Mouse (Mus musculus) MEL (cell line): ENCODE results near the gene Ptpro. TPM values are rescaled to one million over a fixed set of nuclear protein-coding genes. Genes with fewer than 3 reads are reported as not detected.
"Not testable (repeated sequence)": the region's sequence is repeated elsewhere in the genome, so short reads cannot be mapped to it uniquely, and the experiment has no call there.

ENCODE experiments used
- DNase-seq: peaks from one replicate; pipeline ENCODE4 v3.0.0; 2011; ENCODE audit warnings: low read depth, low spot score
- H3K27ac ChIP-seq: 2 replicates; pipeline ENCODE4 v1.5.1; 2012; ENCODE audit warnings: low read depth, mild to moderate bottlenecking, control low read depth, low read length, moderate library complexity; ENCODE audit not compliant: control insufficient read depth
- H3K27me3 ChIP-seq, 2 experiments: fragments of 150-350 bp in 1 of 2; sonication (generic) in 1 of 2; 2 replicates each; pipeline ENCODE4 v1.6.1; 2012; ENCODE audit warnings: low read length in 2 of 2, mild to moderate bottlenecking in 2 of 2, improper control_type of control experiment in 1 of 2, moderate library complexity in 1 of 2; ENCODE audit not compliant: insufficient read depth in 2 of 2, control insufficient read depth in 1 of 2
- H3K36me3 ChIP-seq, 2 experiments: 2 replicates each; pipeline ENCODE4 v1.6.1; 2012 to 2014; ENCODE audit warnings: low read length in 2 of 2, improper control_type of control experiment in 1 of 2, inconsistent platforms in 1 of 2, mild to moderate bottlenecking in 1 of 2; ENCODE audit not compliant: insufficient read depth in 2 of 2, control insufficient read depth in 1 of 2
- H3K4me1 ChIP-seq, 2 experiments: fragments of 150-350 bp in 1 of 2; sonication (generic) in 1 of 2; 2 replicates each; pipeline ENCODE4 v1.6.1; 2012; ENCODE audit warnings: low read length in 2 of 2, improper control_type of control experiment in 1 of 2, mild to moderate bottlenecking in 1 of 2; ENCODE audit not compliant: insufficient read depth in 2 of 2, control insufficient read depth in 1 of 2
- H3K4me3 ChIP-seq, 2 experiments: fragments of 150-350 bp in 1 of 2; sonication (generic) in 1 of 2; 2 replicates each; pipeline ENCODE4 v1.5.1; 2012; ENCODE audit warnings: low read depth in 2 of 2, low read length in 2 of 2, mild to moderate bottlenecking in 2 of 2, moderate library complexity in 2 of 2, control low read depth in 1 of 2, improper control_type of control experiment in 1 of 2; ENCODE audit not compliant: control insufficient read depth in 1 of 2, insufficient read depth in 1 of 2
- H3K79me2 ChIP-seq: 2 replicates; pipeline ENCODE4 v1.6.1; 2012; ENCODE audit warnings: mild to moderate bottlenecking, low read length, moderate library complexity; ENCODE audit not compliant: control insufficient read depth, poor library complexity, insufficient read depth
- H3K9ac ChIP-seq: 2 replicates; pipeline ENCODE4 v1.6.1; 2012; ENCODE audit warnings: low read depth, mild to moderate bottlenecking, control low read depth, low read length, moderate library complexity; ENCODE audit not compliant: control insufficient read depth, poor library complexity, severe bottlenecking
- H3K9me3 ChIP-seq: fragments of 150-350 bp; sonication (generic); replicated peaks from 2 replicates; pipeline ENCODE4 v1.6.1; 2012; ENCODE audit warnings: mild to moderate bottlenecking, low read length, improper control_type of control experiment, moderate library complexity; ENCODE audit not compliant: insufficient read depth
- CHD1 ChIP-seq: IDR thresholded peaks from 2 replicates; pipeline ENCODE4 v1.6.1; 2012; ENCODE audit warnings: low read depth, mild to moderate bottlenecking, inconsistent platforms, low read length, improper control_type of control experiment
- CHD2 ChIP-seq: IDR thresholded peaks from 2 replicates; pipeline ENCODE4 v1.6.1; 2011; ENCODE audit warnings: low read length, improper control_type of control experiment
- E2F4 ChIP-seq: IDR thresholded peaks from 2 replicates; pipeline ENCODE4 v1.6.1; 2011; ENCODE audit warnings: low read depth, low read length, improper control_type of control experiment, borderline replicate concordance
- ELF1 ChIP-seq: IDR thresholded peaks from 2 replicates; pipeline ENCODE4 v1.6.1; 2014; ENCODE audit warnings: low read depth, mild to moderate bottlenecking, inconsistent platforms, low read length, improper control_type of control experiment, moderate library complexity
- ETS1 ChIP-seq: IDR thresholded peaks from 2 replicates; pipeline ENCODE4 v1.6.1; 2012; ENCODE audit warnings: low read depth, mild to moderate bottlenecking, inconsistent platforms, low read length, improper control_type of control experiment, moderate library complexity
- GATA1 ChIP-seq: IDR thresholded peaks from 2 replicates; pipeline ENCODE4 v1.6.1; 2011; ENCODE audit warnings: low read depth, low read length, improper control_type of control experiment
- JUND ChIP-seq: IDR thresholded peaks from 2 replicates; pipeline ENCODE4 v1.6.1; 2011; ENCODE audit warnings: low read depth, mild to moderate bottlenecking, improper control_type of control experiment, low read length
- MAFK ChIP-seq: IDR thresholded peaks from 2 replicates; pipeline ENCODE4 v1.6.1; 2011; ENCODE audit warnings: low read depth, mild to moderate bottlenecking, low read length, improper control_type of control experiment, borderline replicate concordance
- MAX ChIP-seq: IDR thresholded peaks from 2 replicates; pipeline ENCODE4 v1.6.1; 2011; ENCODE audit warnings: low read length, improper control_type of control experiment
- MAZ ChIP-seq: IDR thresholded peaks from 2 replicates; pipeline ENCODE4 v1.6.1; 2012; ENCODE audit warnings: low read depth, mild to moderate bottlenecking, inconsistent platforms, low read length, improper control_type of control experiment
- MEF2A ChIP-seq: IDR thresholded peaks from 2 replicates; pipeline ENCODE4 v1.6.1; 2014; ENCODE audit warnings: low read depth, mild to moderate bottlenecking, inconsistent platforms, low read length, improper control_type of control experiment; ENCODE audit not compliant: poor library complexity, insufficient replicate concordance, severe bottlenecking; ENCODE audit errors: extremely low read depth
- MXI1 ChIP-seq: IDR thresholded peaks from 2 replicates; pipeline ENCODE4 v1.6.1; 2011; ENCODE audit warnings: mild to moderate bottlenecking, low read depth, low read length, improper control_type of control experiment
- MYB ChIP-seq: IDR thresholded peaks from 2 replicates; pipeline ENCODE4 v1.6.1; 2011; ENCODE audit warnings: mild to moderate bottlenecking, low read depth, low read length, improper control_type of control experiment
- MYC ChIP-seq: IDR thresholded peaks from 2 replicates; pipeline ENCODE4 v1.6.1; 2011; ENCODE audit warnings: low read depth, mild to moderate bottlenecking, low read length, improper control_type of control experiment, moderate library complexity
- NELFE ChIP-seq: IDR thresholded peaks from 2 replicates; pipeline ENCODE4 v1.6.1; 2011; ENCODE audit warnings: low read depth, low read length, improper control_type of control experiment
- NRF1 ChIP-seq: IDR thresholded peaks from 2 replicates; pipeline ENCODE4 v1.6.1; 2014; ENCODE audit warnings: low read depth, mild to moderate bottlenecking, inconsistent platforms, low read length, improper control_type of control experiment, moderate library complexity; ENCODE audit not compliant: poor library complexity, insufficient read depth, severe bottlenecking
- POLR2A ChIP-seq, 2 experiments: IDR thresholded peaks; 2 replicates each; pipeline ENCODE4 v1.6.1; 2011 to 2012; ENCODE audit warnings: low read length in 2 of 2, mild to moderate bottlenecking in 2 of 2, control low read depth in 1 of 2, improper control_type of control experiment in 1 of 2, low read depth in 1 of 2, moderate library complexity in 1 of 2; ENCODE audit not compliant: control insufficient read depth in 1 of 2, insufficient read depth in 1 of 2, poor library complexity in 1 of 2
- POLR2AphosphoS2 ChIP-seq: IDR thresholded peaks from 2 replicates; pipeline ENCODE4 v1.6.1; 2011; ENCODE audit warnings: low read length, improper control_type of control experiment
- POLR2AphosphoS5 ChIP-seq: IDR thresholded peaks from 2 replicates; pipeline ENCODE4 v1.6.1; 2012; ENCODE audit warnings: low read depth, borderline replicate concordance, mild to moderate bottlenecking, inconsistent platforms, low read length, moderate library complexity, mixed read lengths
- RAD21 ChIP-seq: IDR thresholded peaks from 2 replicates; pipeline ENCODE4 v1.6.1; 2011; ENCODE audit warnings: mild to moderate bottlenecking, low read depth, low read length, improper control_type of control experiment
- RCOR1 ChIP-seq: IDR thresholded peaks from 2 replicates; pipeline ENCODE4 v1.6.1; 2012; ENCODE audit warnings: low read depth, mild to moderate bottlenecking, inconsistent platforms, low read length, improper control_type of control experiment
- SIN3A ChIP-seq: IDR thresholded peaks from 2 replicates; pipeline ENCODE4 v1.6.1; 2012; ENCODE audit warnings: low read length, improper control_type of control experiment, inconsistent platforms
- TAL1 ChIP-seq: IDR thresholded peaks from 2 replicates; pipeline ENCODE4 v1.6.1; 2012; ENCODE audit warnings: mild to moderate bottlenecking, inconsistent platforms, low read length, moderate library complexity, mixed read lengths
- USF2 ChIP-seq, 2 experiments: IDR thresholded peaks; 2 replicates each; pipeline ENCODE4 v1.6.1; 2011 to 2012; ENCODE audit warnings: improper control_type of control experiment in 2 of 2, low read length in 2 of 2, borderline replicate concordance in 1 of 2, inconsistent platforms in 1 of 2, low read depth in 1 of 2, mild to moderate bottlenecking in 1 of 2; ENCODE audit not compliant: insufficient read depth in 1 of 2
- ZC3H11A ChIP-seq: IDR thresholded peaks from 2 replicates; pipeline ENCODE4 v1.6.1; 2012; ENCODE audit warnings: low read depth, mild to moderate bottlenecking, inconsistent platforms, low read length, improper control_type of control experiment
- ZKSCAN1 ChIP-seq: IDR thresholded peaks from 2 replicates; pipeline ENCODE4 v1.6.1; 2012; ENCODE audit warnings: low read depth, mild to moderate bottlenecking, inconsistent platforms, low read length, improper control_type of control experiment, moderate library complexity
- ZNF384 ChIP-seq: IDR thresholded peaks from 2 replicates; pipeline ENCODE4 v1.6.1; 2012; ENCODE audit warnings: low read depth, mild to moderate bottlenecking, inconsistent platforms, low read length, improper control_type of control experiment
- polyA plus RNA-seq, 2 experiments: library from polyadenylated mRNA; stranded (reverse) in 1 of 2; unstranded in 1 of 2; fragments of >175 nt in 1 of 2; fragments of >200 nt in 1 of 2; gene quantifications; 2 replicates each; pipeline versions ENCODE4 v1.2.1 to v1.2.4; 2012; ENCODE audit warnings: low replicate concordance in 2 of 2, low read depth in 1 of 2; ENCODE audit not compliant: insufficient read length in 2 of 2, insufficient read depth in 1 of 2, missing spikeins in 1 of 2
- total RNA-seq: library from RNA; depleted of rRNA; stranded (reverse); fragments of 300-350 nt; gene quantifications from 2 replicates; pipeline ENCODE4 v1.2.3, GENCODE M21; 2012

Gene Ptpro
- total and polyA plus RNA-seq, 3 experiments = not detected

DNA sequence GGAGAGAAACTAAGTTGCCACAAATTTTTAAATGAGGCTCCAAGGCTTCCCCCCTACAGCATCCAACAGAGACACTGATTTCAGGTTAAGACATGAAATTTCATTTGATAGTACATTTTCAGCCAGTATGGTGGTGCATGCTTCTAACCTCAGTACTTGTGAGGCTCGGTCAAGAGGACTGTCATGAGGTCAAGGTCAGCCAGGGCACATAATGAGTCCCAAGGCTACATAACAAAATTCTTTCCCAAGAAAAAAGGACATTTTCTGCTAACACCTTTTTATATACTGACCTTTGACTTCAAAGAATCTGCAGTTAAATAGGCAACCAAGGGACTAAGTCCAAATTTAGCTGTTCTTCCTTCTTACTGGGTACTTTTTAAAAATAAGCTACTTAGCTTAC is 221.3 kb downstream of the Ptpro start:
- TF ChIP-seq NRF1 (no peak), POLR2AphosphoS5 (no peak), JUND (no peak), ZC3H11A (no peak), POLR2A (IDR thresholded peaks at IDR 0.05; ENCODE audit: control insufficient read depth in 1 of 2, insufficient read depth in 1 of 2, low read depth in 1 of 2, low read length in 2 of 2, poor library complexity in 1 of 2) (no peak), MEF2A (no peak), CHD1 (no peak), MXI1 (no peak), CHD2 (no peak), POLR2AphosphoS2 (no peak), TAL1 (no peak), ZKSCAN1 (no peak), MAZ (no peak), MYB (no peak)
- Histone ChIP-seq H3K27ac (no peak overlapping the region), H3K4me3 (no peak overlapping the region), H3K27me3 (no peaks in the 10 kb centered on the region), H3K79me2 (no peaks in the 10 kb centered on the region), H3K4me1 (no peaks in the 10 kb centered on the region), H3K36me3 (no peaks in the 10 kb centered on the region), H3K9me3 (no peaks in the 10 kb centered on the region), H3K9ac (no peak overlapping the region)
- DNase-seq = no peak

DNA sequence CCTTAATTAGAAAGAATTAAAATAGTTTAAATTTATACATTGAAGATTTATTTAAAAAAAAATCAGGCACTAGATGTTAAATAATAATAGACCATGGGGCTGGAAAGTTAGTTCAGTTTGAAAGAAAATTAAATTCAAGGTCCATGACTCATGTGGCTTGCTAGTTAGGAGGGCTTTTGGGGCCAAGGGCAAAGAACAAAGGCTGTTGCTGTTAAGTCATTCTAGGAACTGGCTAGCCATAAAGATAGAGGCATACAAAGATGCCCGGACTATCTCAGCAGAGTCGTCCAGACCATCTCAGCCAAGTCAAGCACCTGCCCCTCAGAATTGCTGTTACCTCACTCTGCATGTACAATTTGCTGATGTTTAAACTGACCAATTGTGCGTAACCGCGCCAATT is 223.6 kb downstream of the Ptpro start:
- not testable (repeated sequence) for H3K27ac ChIP-seq, H3K27me3 ChIP-seq, DNase-seq, H3K9me3 ChIP-seq, H3K79me2 ChIP-seq, H3K4me1 ChIP-seq, H3K36me3 ChIP-seq, H3K4me3 ChIP-seq, H3K9ac ChIP-seq

DNA sequence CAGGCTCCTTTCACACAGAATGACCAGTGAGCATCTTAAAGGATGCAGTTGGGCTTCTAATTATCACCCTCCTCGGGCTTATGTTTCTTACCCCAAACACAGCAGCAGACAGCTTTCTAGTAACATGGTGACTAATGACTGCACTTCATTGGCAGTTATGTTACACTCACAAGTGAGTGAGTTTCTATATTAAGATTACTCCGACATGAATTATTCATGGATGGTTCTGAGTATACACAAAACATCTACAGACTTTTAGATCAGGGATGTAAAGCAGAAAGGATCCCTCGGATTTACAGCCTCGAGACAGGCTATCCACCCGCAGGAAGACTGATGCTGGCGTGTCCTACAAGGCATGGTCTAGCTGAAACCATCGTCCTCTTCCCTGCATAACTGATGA is 230.8 kb downstream of the Ptpro start:
- Histone ChIP-seq H3K79me2 (no peaks in the 10 kb centered on the region), H3K36me3 (no peaks in the 10 kb centered on the region), H3K27ac (no peak overlapping the region), H3K4me1 (no peaks in the 10 kb centered on the region), H3K9ac (no peak overlapping the region), H3K4me3 (no peak overlapping the region), H3K27me3 (no peaks in the 10 kb centered on the region), H3K9me3 (no peaks in the 10 kb centered on the region)
- DNase-seq = no peak
- TF ChIP-seq ELF1 (no peak), NELFE (no peak), MYC (no peak), USF2 (IDR thresholded peaks at IDR 0.05; ENCODE audit: borderline replicate concordance in 1 of 2, insufficient read depth in 1 of 2, low read depth in 1 of 2, low read length in 2 of 2) (no peak), RAD21 (no peak), ZNF384 (no peak), RCOR1 (no peak), MAX (no peak), CHD2 (no peak), CHD1 (no peak), SIN3A (no peak), E2F4 (no peak), ETS1 (no peak), GATA1 (no peak), MAFK (no peak)
